8 mouse cellular contexts compared by ENCODE assay signal in the genomic region with DNA sequence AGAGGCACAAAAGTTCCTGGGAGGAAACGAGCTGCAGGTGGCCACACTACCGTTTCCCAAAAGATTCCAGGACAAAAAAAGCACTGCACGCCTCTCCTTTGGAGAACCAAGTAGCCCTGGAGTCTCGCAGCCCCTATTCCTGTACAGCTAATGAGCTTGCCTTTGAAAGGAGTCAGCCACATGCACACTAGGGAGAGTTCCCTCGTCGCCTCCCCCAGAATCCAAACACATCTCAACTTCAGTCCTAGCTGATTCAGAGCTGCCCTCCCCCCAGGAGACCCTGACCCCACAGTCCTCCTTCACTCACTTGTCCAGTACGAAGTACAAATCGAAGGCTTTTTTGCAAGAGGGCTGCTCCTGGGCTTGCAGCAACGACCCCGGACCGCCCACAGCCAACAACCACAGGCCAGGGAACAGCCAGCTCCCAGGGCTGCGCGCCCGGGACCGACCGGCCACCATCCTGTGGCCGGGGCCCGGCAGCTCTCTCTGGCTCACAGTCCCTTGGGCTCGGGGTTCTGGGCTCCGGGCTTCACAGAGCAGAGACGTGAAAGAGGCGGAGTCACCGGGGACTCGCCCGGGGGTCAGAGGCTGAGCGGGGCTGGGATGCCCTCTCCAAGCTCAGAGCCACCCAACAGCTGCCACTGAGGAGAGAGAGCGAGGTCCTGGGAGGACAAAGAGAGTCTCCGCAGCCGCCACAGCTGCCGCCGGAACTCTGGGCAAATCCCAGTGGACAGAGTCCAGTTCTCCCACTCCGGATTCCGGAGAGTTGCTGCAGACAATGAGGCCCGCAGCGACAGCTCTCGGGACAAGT. TPM values are rescaled to one million over a fixed set of nuclear protein-coding genes. Genes with fewer than 3 reads are reported as not detected.
A peak's percentile ranks its signal among the peaks of the same experiment; 100 is the strongest.
DNase-seq lines count a peak whose midpoint lies in the region; ATAC-seq and TF ChIP-seq lines count a peak whose summit lies in the region.

No protein-coding gene starts in this region.

- no peak for TF ChIP-seq CTCF in spleen, adult 2 months (IDR thresholded peaks at IDR 0.05; ENCODE audit: extremely low read depth, insufficient read depth, insufficient read length, insufficient replicate concordance)

- peak in 1 of 2 experiments; percentile 58 for DNase-seq in spleen, adult 2 months (ENCODE audit: low read depth in 1 of 2, low spot score in 2 of 2)
- no peak for DNase-seq in spleen, adult 12 weeks (ENCODE audit: low spot score)
- DNase-seq in gastrocnemius, postnatal 10 days, result peak; percentile 66
- peak; percentile 78 for DNase-seq in neural tube, embryonic 11.5 days (ENCODE audit: low spot score)
- DNase-seq in thymus, postnatal 36 days, result peak; percentile 62 to 63

- H3K4me2 ChIP-seq in liver, embryonic 16.5 days (ENCODE audit: low read depth, low read length), result peak overlapping the region; percentile 62
- H3K4me2 ChIP-seq in neural tube, embryonic 11.5 days (ENCODE audit: low read depth), result peak overlapping the region; percentile 66

- H3K9me3 ChIP-seq in liver, embryonic 16.5 days (replicated peaks; ENCODE audit: control insufficient read depth, low read length), result no peaks in the 10 kb centered on the region
- no peaks in the 10 kb centered on the region for H3K9me3 ChIP-seq in neural tube, embryonic 11.5 days (ENCODE audit: control insufficient read depth, low read length)

- H3K27me3 ChIP-seq in spleen, adult 2 months (ENCODE audit: control insufficient read depth, insufficient read depth, low read length), result no peaks in the 10 kb centered on the region
- H3K27me3 ChIP-seq in liver, embryonic 16.5 days (ENCODE audit: control insufficient read depth, insufficient read depth, low read depth, low read length), result no peaks in the 10 kb centered on the region; the same call in 1 of the 2 replicates
- H3K27me3 ChIP-seq in neural tube, embryonic 11.5 days (ENCODE audit: control insufficient read depth, insufficient read depth, low read length), result no peaks in the 10 kb centered on the region

- peak overlapping the region; percentile 92 for H3K4me3 ChIP-seq in spleen, adult 2 months (ENCODE audit: extremely low read depth, insufficient read depth, insufficient read length)
- H3K4me3 ChIP-seq in brown adipose tissue, adult 24 weeks (ENCODE audit: insufficient read depth, low read depth, low read length), result peak overlapping the region; percentile 97
- H3K4me3 ChIP-seq in liver, embryonic 16.5 days (ENCODE audit: low read depth, low read length), result peak overlapping the region; percentile 68
- peak overlapping the region; percentile 68 for H3K4me3 ChIP-seq in neural tube, embryonic 11.5 days (ENCODE audit: low read depth, low read length)

- peak overlapping the region; percentile 69 for H3K27ac ChIP-seq in spleen, adult 2 months (ENCODE audit: insufficient read depth, low read length)
- peak overlapping the region; percentile 67 for H3K27ac ChIP-seq in brown adipose tissue, adult 24 weeks (replicated peaks; ENCODE audit: low read depth, low read length)
- peak overlapping the region; percentile 76 for H3K27ac ChIP-seq in liver, embryonic 16.5 days (ENCODE audit: low read length)
- H3K27ac ChIP-seq in neural tube, embryonic 11.5 days (ENCODE audit: low read depth, low read length), result peak overlapping the region; percentile 74

- TF ChIP-seq POLR2A in spleen, adult 2 months (IDR thresholded peaks at IDR 0.05; ENCODE audit: low read depth, low read length), result no peak

- peaks cover 5% of the 10 kb centered on the region for H3K36me3 ChIP-seq in spleen, adult 2 months (ENCODE audit: control insufficient read depth, insufficient read depth, low read length)
- no peaks in the 10 kb centered on the region for H3K36me3 ChIP-seq in liver, embryonic 16.5 days (ENCODE audit: control insufficient read depth, insufficient read depth)
- no peaks in the 10 kb centered on the region for H3K36me3 ChIP-seq in neural tube, embryonic 11.5 days (ENCODE audit: control insufficient read depth, insufficient read depth, low read length)

- peak; percentile 38 for ATAC-seq in inflammation-experienced regulatory T-cells, adult 6 months
- ATAC-seq in liver, embryonic 16.5 days (ENCODE audit: low read depth), result peak; percentile 69
- peak; percentile 81 for ATAC-seq in neural tube, embryonic 11.5 days (ENCODE audit: insufficient read depth, low FRiP score, low TSS enrichment)

- peak overlapping the region; percentile 61 for H3K9ac ChIP-seq in liver, embryonic 16.5 days (ENCODE audit: low read depth, low read length)
- H3K9ac ChIP-seq in neural tube, embryonic 11.5 days (ENCODE audit: low read length), result peak overlapping the region; percentile 82

- peaks cover 12% of the 10 kb centered on the region; the same call in 1 of the 2 replicates for H3K4me1 ChIP-seq in spleen, adult 2 months (ENCODE audit: control insufficient read depth, insufficient read depth, insufficient read length)
- H3K4me1 ChIP-seq in brown adipose tissue, adult 24 weeks (ENCODE audit: control insufficient read depth, insufficient read depth, insufficient read length, low read length), result no peaks in the 10 kb centered on the region
- no peaks in the 10 kb centered on the region; the same call in 1 of the 2 replicates for H3K4me1 ChIP-seq in liver, embryonic 16.5 days (ENCODE audit: control insufficient read depth, low read depth, low read length)
- H3K4me1 ChIP-seq in neural tube, embryonic 11.5 days (ENCODE audit: control insufficient read depth, insufficient read depth, low read length), result peaks cover 7% of the 10 kb centered on the region; the same call in 1 of the 2 replicates

- 2% methylated on average over 36 of the region's 36 CpGs for WGBS in spleen, adult 2 months
- WGBS in liver, embryonic 16.5 days (ENCODE audit: insufficient replicate concordance), result under 1% methylated on average over 36 of the region's 36 CpGs
- WGBS in neural tube, embryonic 11.5 days, result under 1% methylated on average over 36 of the region's 36 CpGs

RNA-seq across cellular contexts. Expression of gene Antxr2, which starts 0.5 kb away (rescaled TPM):
- 2.4 and 2.6 TPM in 2 replicates for polyA plus RNA-seq in spleen, adult 2 months (2012; rRNA removed)
- 11.3 and 12.7 TPM in 2 replicates for polyA plus RNA-seq in brown adipose tissue, adult 24 weeks (2012; ENCODE audit: insufficient read depth, insufficient read length, missing spikeins)
- total RNA-seq in gastrocnemius, postnatal 10 days (2021), result 10 to 100 TPM; 25.8 to 35.6 TPM
- 10 to 100 TPM in 2 of 3 experiments, 1 to 10 TPM in 1; 9.8 to 12.6 (median 12.0) TPM for polyA plus RNA-seq in inflammation-experienced regulatory T-cells, adult 6 months (2017; shearing (Covaris generic))
- 7.3 and 7.8 TPM in 2 replicates for polyA plus RNA-seq in liver, embryonic 16.5 days (2015; fragmentation: Nextera tagmentation; extraction: Ambion mirVana)
- polyA plus RNA-seq in neural tube, embryonic 11.5 days (2014; fragmentation: Nextera tagmentation; extraction: Ambion mirVana), result 14.5 and 18.9 TPM in 2 replicates
